Mouse (Mus musculus) liver, embryonic 14.5 days (tissue): ENCODE measurements around the gene Phf11a. TPM values are rescaled to one million over a fixed set of nuclear protein-coding genes. Genes with fewer than 3 reads are reported as not detected.

ENCODE experiments used
- ATAC-seq: fragments of 200-750 bp; cut with Nextera tagmentation; 2 replicates; pipeline ENCODE4 v1.8.0; 2017; ENCODE audit warnings: moderate number of reproducible peaks, mild to moderate bottlenecking, moderate library complexity; ENCODE audit not compliant: insufficient read depth
- DNase-seq, 3 experiments: peaks; one replicate each; pipeline ENCODE4 v3.0.0-alpha.2; 2012 to 2013; ENCODE audit warnings: low read depth in 3 of 3, low spot score in 3 of 3
- H3K27ac ChIP-seq: fragments of 300-500 bp; sonication (generic); 2 replicates; pipeline ENCODE4 v1.5.1; 2014; ENCODE audit warnings: moderate library complexity, mild to moderate bottlenecking, control low read depth, inconsistent platforms
- H3K27me3 ChIP-seq: fragments of 300-500 bp; sonication (generic); 2 replicates; pipeline ENCODE4 v1.6.1; 2014; ENCODE audit warnings: mild to moderate bottlenecking, low read length, moderate library complexity; ENCODE audit not compliant: control insufficient read depth, insufficient read depth
- H3K36me3 ChIP-seq: fragments of 300-500 bp; sonication (generic); replicated peaks from 2 replicates; pipeline ENCODE4 v1.6.1; 2014; ENCODE audit warnings: low read depth; ENCODE audit not compliant: control insufficient read depth, insufficient read depth
- H3K4me1 ChIP-seq, 2 experiments: fragments of 200-500 bp in 1 of 2; fragments of 300-500 bp in 1 of 2; sonication (generic) in 1 of 2; replicated peaks; 2 replicates each; pipeline ENCODE4 v1.6.1; 2012 to 2014; ENCODE audit warnings: antibody characterized with exemption in 1 of 2, inconsistent platforms in 1 of 2, low read length in 1 of 2; ENCODE audit not compliant: control insufficient read depth in 2 of 2, insufficient read depth in 2 of 2
- H3K4me2 ChIP-seq: fragments of 300-500 bp; sonication (generic); 2 replicates; pipeline ENCODE4 v1.6.1; 2014; ENCODE audit warnings: low read depth, mild to moderate bottlenecking, control low read depth, moderate library complexity
- H3K4me3 ChIP-seq, 2 experiments: fragments of 200-500 bp in 1 of 2; fragments of 300-500 bp in 1 of 2; sonication (generic) in 1 of 2; 2 replicates each; pipeline ENCODE4 v1.5.1; 2012 to 2014; ENCODE audit warnings: low read depth in 2 of 2, low read length in 2 of 2, mild to moderate bottlenecking in 2 of 2, control low read depth in 1 of 2, inconsistent platforms in 1 of 2, moderate library complexity in 1 of 2; ENCODE audit not compliant: insufficient read depth in 1 of 2
- H3K9ac ChIP-seq: fragments of 300-500 bp; sonication (generic); replicated peaks from 2 replicates; pipeline ENCODE4 v1.6.1; 2014; ENCODE audit warnings: mild to moderate bottlenecking, control low read depth, moderate library complexity
- H3K9me3 ChIP-seq: fragments of 300-500 bp; sonication (generic); 2 replicates; pipeline ENCODE4 v1.6.1; 2016; ENCODE audit warnings: low read length, mixed read lengths; ENCODE audit not compliant: control insufficient read depth
- CTCF ChIP-seq: IDR thresholded peaks from 2 replicates; pipeline ENCODE4 v1.5.1; 2016; ENCODE audit warnings: antibody characterized with exemption, low read depth, control low read depth
- EP300 ChIP-seq: IDR thresholded peaks from 2 replicates; pipeline ENCODE4 v1.6.1; 2016; ENCODE audit warnings: antibody characterized with exemption, low read depth
- WGBS: fragments of 180-500 bp; shearing (Covaris S2); extraction: QIAGEN DNeasy Blood & Tissue Kit; methylation state at CpG from one replicate; pipeline ENCODE4 v1.1.7; 2014; ENCODE audit not compliant: insufficient replicate concordance; 5-methylcytosine and 5-hydroxymethylcytosine counted together
- polyA plus RNA-seq, 2 experiments: library from polyadenylated mRNA; depleted of rRNA in 1 of 2; stranded (reverse) in 1 of 2; unstranded in 1 of 2; fragments of >200 nt; fragmentation: Nextera tagmentation in 1 of 2; extraction: Ambion mirVana in 1 of 2; gene quantifications; 2 replicates each; pipeline versions ENCODE4 v1.2.1 to v1.2.3; 2012 to 2014

The Phf11a gene
- polyA plus RNA-seq, 2 experiments, result 0.12 to 0.34 TPM

GRCm38 (mm10) chr14:59232003-59232402 lies 65.3 kb downstream of the Phf11a start:
- Histone ChIP-seq H3K4me3 (no peak overlapping the region), H3K9me3 (no peaks in the 10 kb centered on the region), H3K27me3 (no peaks in the 10 kb centered on the region), H3K9ac (no peak overlapping the region), H3K36me3 (peaks cover 3% of the 10 kb centered on the region; the same call in 1 of the 2 replicates), H3K4me1 (no peaks in the 10 kb centered on the region), H3K4me2 (no peak overlapping the region), H3K27ac (no peak overlapping the region)
- TF ChIP-seq EP300, result no peak
- peak; percentile 67 for TF ChIP-seq CTCF
- ATAC-seq (peak; percentile 71), DNase-seq (peak; percentile 14 to 17 (median 15))
- 44% methylated on average over 5 of the region's 5 CpGs for WGBS

- Histone ChIP-seq H3K27me3 (no peaks in the 10 kb centered on the region), H3K9me3 (no peaks in the 10 kb centered on the region), H3K27ac (no peak overlapping the region), H3K9ac (no peak overlapping the region), H3K4me3 (no peak overlapping the region), H3K36me3 (peaks cover 3% of the 10 kb centered on the region), H3K4me1 (no peaks in the 10 kb centered on the region), H3K4me2 (no peak overlapping the region)
- ATAC-seq (no peak), DNase-seq (no peak)
- no peak for TF ChIP-seq EP300
- no peak for TF ChIP-seq CTCF
- WGBS, result 83% methylated on average over 21 of the region's 21 CpGs
These were observed 66.9 kb downstream of the Phf11a start for GRCm38 (mm10) chr14:59230331-59230966.

- 78% methylated on average over 3 of the region's 3 CpGs for WGBS
- H3K36me3 ChIP-seq, result peaks cover 3% of the 10 kb centered on the region
- H3K27me3 ChIP-seq, result no peaks in the 10 kb centered on the region
- H3K4me3 ChIP-seq, result no peak overlapping the region
- no peaks in the 10 kb centered on the region for H3K9me3 ChIP-seq
- no peak overlapping the region for H3K27ac ChIP-seq
- no peak overlapping the region for H3K4me2 ChIP-seq
- DNase-seq (no peak), ATAC-seq (no peak)
- H3K4me1 ChIP-seq, result no peaks in the 10 kb centered on the region
- no peak for TF ChIP-seq EP300
- peak; percentile 13; the same call in 1 of the 2 replicates for TF ChIP-seq CTCF
- no peak overlapping the region for H3K9ac ChIP-seq
These were observed 67.5 kb downstream of the Phf11a start for GRCm38 (mm10) chr14:59229822-59230221.

Other genes with a start within 250 kb of the Phf11a start
- not detected in 2 replicates for gene 1700129C05Rik, start 154.6 kb downstream of the Phf11a start, polyA plus RNA-seq (2012; rRNA removed)
- gene 1700129C05Rik, start 154.6 kb downstream of the Phf11a start, polyA plus RNA-seq (2014; fragmentation: Nextera tagmentation; extraction: Ambion mirVana), result not detected in 2 replicates
- gene Gm5142, start 118.8 kb downstream of the Phf11a start, polyA plus RNA-seq (2012; rRNA removed), result not detected in 2 replicates
- gene Gm5142, start 118.8 kb downstream of the Phf11a start, polyA plus RNA-seq (2014; fragmentation: Nextera tagmentation; extraction: Ambion mirVana), result not detected in 2 replicates
- 8.4 and 11.2 TPM in 2 replicates for gene Rcbtb1, start 96.3 kb downstream of the Phf11a start, polyA plus RNA-seq (2012; rRNA removed)
- 13.5 and 14.3 TPM in 2 replicates for gene Rcbtb1, start 96.3 kb downstream of the Phf11a start, polyA plus RNA-seq (2014; fragmentation: Nextera tagmentation; extraction: Ambion mirVana)
- not detected in 2 replicates for gene Gm6904, start 37.3 kb downstream of the Phf11a start, polyA plus RNA-seq (2012; rRNA removed)
- gene Gm6904, start 37.3 kb downstream of the Phf11a start, polyA plus RNA-seq (2014; fragmentation: Nextera tagmentation; extraction: Ambion mirVana), result not detected in 2 replicates
- 0.18 and 0.45 TPM in 2 replicates for gene Phf11b, start 43.8 kb upstream of the Phf11a start, polyA plus RNA-seq (2012; rRNA removed)
- 1.0 and 1.1 TPM in 2 replicates for gene Phf11b, start 43.8 kb upstream of the Phf11a start, polyA plus RNA-seq (2014; fragmentation: Nextera tagmentation; extraction: Ambion mirVana)
- gene Phf11d, start 67.9 kb upstream of the Phf11a start, polyA plus RNA-seq (2012; rRNA removed), result 0.51 and 0.64 TPM in 2 replicates
- 1.3 and 1.5 TPM in 2 replicates for gene Phf11d, start 67.9 kb upstream of the Phf11a start, polyA plus RNA-seq (2014; fragmentation: Nextera tagmentation; extraction: Ambion mirVana)
- 0.60 and 0.78 TPM in 2 replicates for gene Phf11c, start 97.9 kb upstream of the Phf11a start, polyA plus RNA-seq (2012; rRNA removed)
- gene Phf11c, start 97.9 kb upstream of the Phf11a start, polyA plus RNA-seq (2014; fragmentation: Nextera tagmentation; extraction: Ambion mirVana), result 0.29 and 0.51 TPM in 2 replicates
- 4.0 and 5.2 TPM in 2 replicates for gene Setdb2, start 143.4 kb upstream of the Phf11a start, polyA plus RNA-seq (2012; rRNA removed)
- gene Setdb2, start 143.4 kb upstream of the Phf11a start, polyA plus RNA-seq (2014; fragmentation: Nextera tagmentation; extraction: Ambion mirVana), result 6.9 and 8.4 TPM in 2 replicates
- 4.9 and 8.4 TPM in 2 replicates for gene Cab39l, start 143.4 kb upstream of the Phf11a start, polyA plus RNA-seq (2012; rRNA removed)
- 29.8 and 30.0 TPM in 2 replicates for gene Cab39l, start 143.4 kb upstream of the Phf11a start, polyA plus RNA-seq (2014; fragmentation: Nextera tagmentation; extraction: Ambion mirVana)